Mouse (Mus musculus) E14TG2a.4 (cell line): Measurements from ENCODE around the gene Praf2.
A peak's percentile ranks its signal among the peaks of the same experiment; 100 is the strongest.

Source experiments
- H3K27me3 ChIP-seq: 2 replicates; pipeline ENCODE4 v1.6.1; 2014; ENCODE audit warnings: low read length, control low read depth; ENCODE audit not compliant: insufficient read depth
- H3K36me3 ChIP-seq: 2 replicates; pipeline ENCODE4 v1.6.1; 2014; ENCODE audit warnings: low read length, control low read depth; ENCODE audit not compliant: insufficient read depth
- H3K4me1 ChIP-seq: replicated peaks from 2 replicates; pipeline ENCODE4 v1.6.1; 2014; ENCODE audit warnings: low read depth, low read length, control low read depth
- H3K4me3 ChIP-seq: replicated peaks from 2 replicates; pipeline ENCODE4 v1.5.1; 2014; ENCODE audit warnings: mild to moderate bottlenecking, low read length
- H3K9me3 ChIP-seq: 2 replicates; pipeline ENCODE4 v1.6.1; 2014; ENCODE audit warnings: low read length, control low read depth
- CTCF ChIP-seq: conservative IDR thresholded peaks from 2 replicates; pipeline ENCODE4 v1.5.1; 2014; ENCODE audit warnings: low read length
- NANOG ChIP-seq: IDR thresholded peaks from 2 replicates; pipeline ENCODE4 v1.6.1; 2014; ENCODE audit warnings: borderline replicate concordance, low read length, mixed read lengths
- POU5F1 ChIP-seq: IDR thresholded peaks from 2 replicates; pipeline ENCODE4 v1.6.1; 2014; ENCODE audit warnings: low read length, borderline replicate concordance

The Praf2 gene

GRCm38 (mm10) chrX:7765281-7765670, 37.0 kb downstream of the Praf2 start:
- Histone ChIP-seq H3K27me3 (no peaks in the 10 kb centered on the region), H3K36me3 (peaks cover 44% of the 10 kb centered on the region), H3K9me3 (no peaks in the 10 kb centered on the region), H3K4me1 (peaks cover 43% of the 10 kb centered on the region), H3K4me3 (peak overlapping the region; percentile 91)
- TF ChIP-seq NANOG (no peak), POU5F1 (no peak), CTCF (no peak)

- Histone ChIP-seq H3K36me3 (peaks cover 49% of the 10 kb centered on the region), H3K4me1 (peaks cover 47% of the 10 kb centered on the region), H3K4me3 (peak overlapping the region; percentile 91), H3K27me3 (no peaks in the 10 kb centered on the region), H3K9me3 (no peaks in the 10 kb centered on the region)
- TF ChIP-seq NANOG (no peak), POU5F1 (no peak), CTCF (no peak)
Observed at GRCm38 (mm10) chrX:7765764-7766163, 37.5 kb downstream of the Praf2 start.

GRCm38 (mm10) chrX:7769302-7770017, 41.2 kb downstream of the Praf2 start:
- H3K27me3 ChIP-seq, result no peaks in the 10 kb centered on the region
- peaks cover 84% of the 10 kb centered on the region for H3K36me3 ChIP-seq
- no peaks in the 10 kb centered on the region for H3K9me3 ChIP-seq
- TF ChIP-seq POU5F1, result no peak
- TF ChIP-seq NANOG, result no peak
- 0 out of 2 replicates have a peak, but pooled peaks have one; percentile 1 for TF ChIP-seq CTCF
- no peak overlapping the region for H3K4me3 ChIP-seq
- H3K4me1 ChIP-seq, result peaks cover 81% of the 10 kb centered on the region

- no peak for TF ChIP-seq POU5F1
- TF ChIP-seq CTCF, result peak; percentile 39
- Histone ChIP-seq H3K27me3 (no peaks in the 10 kb centered on the region), H3K36me3 (peaks cover 79% of the 10 kb centered on the region), H3K4me1 (peaks cover 82% of the 10 kb centered on the region), H3K4me3 (no peak overlapping the region), H3K9me3 (no peaks in the 10 kb centered on the region)
Observed at GRCm38 (mm10) chrX:7772766-7773165, 44.5 kb downstream of the Praf2 start.

GRCm38 (mm10) chrX:7775501-7776205, 47.4 kb downstream of the Praf2 start:
- H3K4me3 ChIP-seq, result no peak overlapping the region
- TF ChIP-seq CTCF (no peak), POU5F1 (no peak), NANOG (no peak)
- no peaks in the 10 kb centered on the region for H3K9me3 ChIP-seq
- no peaks in the 10 kb centered on the region for H3K27me3 ChIP-seq
- peaks cover 50% of the 10 kb centered on the region for H3K36me3 ChIP-seq
- H3K4me1 ChIP-seq, result peaks cover 66% of the 10 kb centered on the region

- peaks cover 42% of the 10 kb centered on the region for H3K36me3 ChIP-seq
Observed at GRCm38 (mm10) chrX:7776329-7777082, 48.3 kb downstream of the Praf2 start.

GRCm38 (mm10) chrX:7778450-7779244, 50.4 kb downstream of the Praf2 start:
- Histone ChIP-seq H3K4me3 (no peak overlapping the region), H3K9me3 (no peaks in the 10 kb centered on the region), H3K27me3 (no peaks in the 10 kb centered on the region), H3K36me3 (peaks cover 21% of the 10 kb centered on the region), H3K4me1 (peaks cover 37% of the 10 kb centered on the region)
- no peak for TF ChIP-seq CTCF
- no peak for TF ChIP-seq NANOG
- TF ChIP-seq POU5F1, result no peak

More at GRCm38 (mm10) chrX:7776329-7777082, 48.3 kb downstream of the Praf2 start:
- Histone ChIP-seq H3K4me3 (no peak overlapping the region), H3K27me3 (no peaks in the 10 kb centered on the region), H3K4me1 (peaks cover 57% of the 10 kb centered on the region), H3K9me3 (no peaks in the 10 kb centered on the region)
- no peak for TF ChIP-seq POU5F1
- no peak for TF ChIP-seq NANOG
- peak; percentile 90 for TF ChIP-seq CTCF
